Mouse (Mus musculus): ENCODE data around the gene Atp9a.

DNA sequence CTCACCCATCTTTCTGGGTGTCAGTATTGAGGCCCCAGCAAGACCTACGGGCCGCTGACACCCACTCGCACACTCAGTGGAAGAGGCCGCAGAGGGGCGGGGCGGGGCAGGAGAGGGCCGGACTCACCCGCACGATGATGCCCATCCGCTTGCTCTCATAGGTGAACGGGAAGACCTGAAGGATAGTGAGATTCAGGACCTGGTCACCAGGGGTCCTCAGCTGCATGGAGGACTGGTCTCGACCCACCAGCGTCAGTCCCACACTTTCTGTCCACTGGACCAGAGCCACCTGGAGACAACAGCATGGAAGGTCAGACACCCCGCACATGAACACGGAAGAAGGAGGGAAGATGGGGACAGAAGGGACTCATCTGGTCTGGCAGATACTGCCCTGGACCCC lies 80.4 kb downstream of the Atp9a start:
- no peak for TF ChIP-seq ZNF384 (IDR thresholded peaks at IDR 0.05; ENCODE audit: low read depth, low read length)
- no peak for TF ChIP-seq HCFC1 (IDR thresholded peaks at IDR 0.05; ENCODE audit: borderline replicate concordance, insufficient read depth, low read length)
- no peak for TF ChIP-seq CHD2 (IDR thresholded peaks at IDR 0.05; ENCODE audit: low read depth, low read length)
